Mouse (Mus musculus): ENCODE data around the gene Smim20.

The Smim20 gene

GRCm38 (mm10) chr5:53266931-53267853 lies at the start of gene Smim20:
Gene Smim20, plus strand, starts transcription at chr5:53267083.
- peak; percentile 87 for ATAC-seq (ENCODE audit: insufficient number of reproducible peaks, low FRiP score, low TSS enrichment)

DNA sequence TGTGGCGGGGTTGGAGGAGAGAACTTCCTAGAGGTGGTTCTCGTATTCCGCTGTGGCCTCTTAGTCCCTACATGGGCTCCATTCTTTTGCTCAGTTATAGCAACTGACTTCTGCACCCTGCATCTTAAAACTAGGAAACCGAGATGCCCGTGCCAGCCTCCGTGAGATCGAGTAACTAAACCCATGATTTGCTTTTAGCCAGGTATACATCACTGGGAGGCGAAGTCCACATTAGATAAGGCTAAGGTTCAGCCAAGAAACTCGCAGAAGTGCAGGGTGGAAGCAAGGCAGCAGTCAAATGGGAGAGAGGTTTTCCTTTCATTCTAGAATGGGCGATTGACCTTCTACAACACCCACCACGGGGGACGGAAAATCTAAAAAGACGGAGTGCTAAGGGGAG lies 41.4 kb upstream of the Smim20 start:
- ATAC-seq (ENCODE audit: insufficient number of reproducible peaks, low FRiP score, low TSS enrichment), result no peak

DNA sequence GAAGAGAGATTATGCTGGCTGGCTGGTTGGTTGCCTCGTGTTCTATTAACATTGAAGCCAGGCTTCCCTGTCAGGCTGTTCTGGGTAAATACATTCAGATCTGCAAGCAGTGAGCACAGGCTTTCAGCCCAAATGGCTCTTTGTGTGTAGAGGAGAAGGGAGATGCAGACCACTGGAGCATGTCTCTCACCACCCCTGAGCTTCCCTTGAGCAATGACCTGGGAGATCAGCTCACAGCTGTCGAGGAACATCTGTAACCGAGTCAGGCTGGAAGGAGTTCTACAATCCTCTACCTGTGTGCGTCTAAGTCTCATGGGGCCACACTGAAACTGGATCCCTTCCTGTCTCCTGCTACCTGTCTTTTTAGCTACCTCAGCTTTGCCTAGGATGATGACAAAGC lies 36.3 kb upstream of the Smim20 start:
- ATAC-seq (ENCODE audit: insufficient number of reproducible peaks, low FRiP score, low TSS enrichment), result no peak

DNA sequence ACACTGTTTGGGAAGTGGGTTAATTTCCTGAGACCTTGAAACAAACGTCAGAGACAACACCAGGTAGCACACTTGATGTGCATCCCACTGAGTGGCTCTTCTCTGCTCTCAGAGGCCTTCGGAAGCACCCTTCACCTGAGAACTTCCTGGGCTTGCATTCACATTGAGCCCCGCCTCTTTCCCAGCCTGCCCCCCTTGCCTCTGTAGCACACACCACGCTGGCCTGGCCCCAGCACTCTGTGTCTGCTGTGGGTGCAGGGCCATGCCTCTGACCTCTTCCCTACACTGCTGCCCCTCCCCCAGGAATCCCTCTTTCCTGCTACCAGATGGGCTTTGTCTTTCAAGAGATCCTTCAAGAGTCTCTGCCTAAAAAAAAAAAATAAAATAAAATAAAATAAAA lies 31.3 kb upstream of the Smim20 start:
- no peak for ATAC-seq (ENCODE audit: insufficient number of reproducible peaks, low FRiP score, low TSS enrichment)

- no peak for ATAC-seq (ENCODE audit: insufficient number of reproducible peaks, low FRiP score, low TSS enrichment)
Observed at GRCm38 (mm10) chr5:53236136-53236535, 30.7 kb upstream of the Smim20 start.

GRCm38 (mm10) chr5:53236749-53237148 lies 30.1 kb upstream of the Smim20 start:
- ATAC-seq (ENCODE audit: insufficient number of reproducible peaks, low FRiP score, low TSS enrichment), result no peak

- no peak for ATAC-seq (ENCODE audit: insufficient number of reproducible peaks, low FRiP score, low TSS enrichment)
Observed at GRCm38 (mm10) chr5:53238761-53239160, 28.1 kb upstream of the Smim20 start.

- no peak for ATAC-seq (ENCODE audit: insufficient number of reproducible peaks, low FRiP score, low TSS enrichment)
Observed at GRCm38 (mm10) chr5:53239189-53239588, 27.7 kb upstream of the Smim20 start.

- ATAC-seq (ENCODE audit: insufficient number of reproducible peaks, low FRiP score, low TSS enrichment), result no peak
Observed at GRCm38 (mm10) chr5:53239831-53240440, 26.9 kb upstream of the Smim20 start.

DNA sequence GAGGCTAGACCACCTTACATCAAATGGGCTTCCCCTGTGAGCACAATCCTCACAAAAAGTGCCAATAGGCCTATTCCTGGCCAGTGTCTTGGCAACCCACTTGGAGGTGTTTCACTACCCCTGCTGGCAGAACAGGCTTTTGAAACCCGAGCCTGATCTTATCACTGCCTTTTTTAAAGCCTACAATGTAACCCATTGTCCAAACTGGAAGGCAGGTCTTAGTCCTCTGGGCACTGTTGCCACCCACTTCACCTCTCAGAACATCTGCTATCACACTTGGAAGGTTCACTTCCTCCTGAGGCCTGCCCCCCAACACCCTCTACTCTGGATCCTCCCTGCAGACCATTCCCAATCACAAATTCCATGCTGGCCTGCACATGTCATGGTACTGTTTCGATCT lies 25.8 kb upstream of the Smim20 start:
- no peak for ATAC-seq (ENCODE audit: insufficient number of reproducible peaks, low FRiP score, low TSS enrichment)

- no peak for ATAC-seq (ENCODE audit: insufficient number of reproducible peaks, low FRiP score, low TSS enrichment)
Observed at GRCm38 (mm10) chr5:53241963-53242362, 24.9 kb upstream of the Smim20 start.

DNA sequence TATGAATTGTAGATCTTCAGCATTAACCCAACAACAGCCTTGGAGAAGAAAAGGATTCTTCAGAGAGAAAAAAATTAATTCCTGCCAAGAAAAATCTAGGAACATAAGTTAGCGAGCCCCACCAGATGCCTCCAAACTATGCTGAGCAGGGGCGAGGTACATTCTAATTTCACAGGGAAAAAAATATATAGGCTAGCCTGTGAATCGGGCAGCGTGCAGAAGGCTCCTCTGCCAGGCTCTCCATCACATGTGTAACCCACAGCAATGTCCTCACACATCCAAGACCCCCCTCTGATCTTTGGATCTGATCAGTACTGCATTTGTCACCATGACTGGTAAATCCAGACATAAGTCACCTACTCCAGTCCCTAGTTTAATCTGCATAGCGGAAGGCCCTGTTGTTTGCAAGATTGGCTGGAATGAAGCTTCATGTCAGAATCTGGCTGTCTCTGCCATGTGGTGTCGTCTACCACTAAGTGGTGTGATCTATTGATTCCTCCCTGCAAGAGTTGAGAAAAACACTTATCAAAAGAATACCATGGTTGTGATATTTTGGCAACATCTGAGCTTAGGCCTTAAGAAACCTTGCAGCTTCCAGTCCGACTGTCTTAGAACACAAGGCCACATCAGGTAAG lies 23.9 kb upstream of the Smim20 start:
- no peak for ATAC-seq (ENCODE audit: insufficient number of reproducible peaks, low FRiP score, low TSS enrichment)

- no peak for ATAC-seq (ENCODE audit: insufficient number of reproducible peaks, low FRiP score, low TSS enrichment)
Observed at GRCm38 (mm10) chr5:53243933-53244332, 22.9 kb upstream of the Smim20 start.

- ATAC-seq (ENCODE audit: insufficient number of reproducible peaks, low FRiP score, low TSS enrichment), result no peak
Observed at GRCm38 (mm10) chr5:53248499-53248898, 18.4 kb upstream of the Smim20 start.

- no peak for ATAC-seq (ENCODE audit: insufficient number of reproducible peaks, low FRiP score, low TSS enrichment)
Observed at GRCm38 (mm10) chr5:53249431-53250061, 17.3 kb upstream of the Smim20 start.

DNA sequence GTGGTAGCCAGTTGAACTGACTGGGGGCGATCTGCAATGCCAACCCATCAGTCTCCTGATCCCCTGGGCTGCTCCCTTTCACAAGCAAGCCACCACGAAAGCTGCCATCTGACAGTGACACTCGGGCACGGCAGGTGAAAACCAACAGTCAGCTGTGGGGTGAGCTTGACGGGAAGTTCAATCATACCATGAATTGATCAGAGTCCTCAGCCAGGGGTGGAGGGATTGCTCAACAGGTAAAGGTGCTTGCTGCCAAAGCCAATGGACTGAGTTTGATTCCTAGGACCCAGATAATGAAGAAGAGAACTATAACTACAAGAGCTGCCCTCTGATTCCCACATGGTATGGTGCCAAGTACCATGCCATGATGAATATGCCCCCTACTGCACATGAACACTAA lies 12.7 kb upstream of the Smim20 start:
- ATAC-seq (ENCODE audit: insufficient number of reproducible peaks, low FRiP score, low TSS enrichment), result no peak

- ATAC-seq (ENCODE audit: insufficient number of reproducible peaks, low FRiP score, low TSS enrichment), result no peak
Observed at GRCm38 (mm10) chr5:53254821-53255220, 12.1 kb upstream of the Smim20 start.

DNA sequence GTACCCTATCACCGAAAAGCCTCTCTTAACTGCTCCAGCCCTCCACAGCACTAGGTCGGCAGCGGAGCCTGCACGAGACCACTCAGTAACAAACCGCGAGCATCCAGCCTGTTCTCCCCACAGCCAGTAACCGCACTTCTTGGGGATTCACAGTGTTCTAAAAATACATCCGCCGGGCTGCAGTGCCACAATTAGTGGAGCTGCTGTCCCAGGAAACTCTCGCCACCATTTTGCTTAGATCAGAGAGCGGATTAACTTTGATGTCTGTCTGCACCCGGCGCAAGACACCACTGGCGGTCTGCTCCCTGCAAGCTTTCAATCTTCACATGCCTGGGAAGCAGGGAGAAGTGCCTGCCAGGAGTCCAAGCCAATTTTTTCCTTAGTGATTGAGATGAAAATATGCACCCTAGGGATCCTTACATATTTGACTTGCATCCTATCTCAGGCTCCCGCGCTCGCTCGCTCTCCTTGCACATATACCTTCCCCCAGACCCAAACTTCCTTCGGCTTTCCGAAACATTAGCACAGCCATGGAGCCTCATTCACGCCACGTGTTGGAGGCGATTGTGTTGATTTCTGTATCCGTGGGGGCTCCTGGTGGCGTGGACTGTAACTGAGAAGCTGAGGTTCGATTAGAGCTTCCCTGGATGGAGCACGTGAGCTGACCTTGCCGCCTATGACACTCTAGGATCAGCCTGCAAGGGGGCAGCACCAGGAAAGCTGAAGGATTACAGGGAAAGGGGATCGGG lies 8.7 kb upstream of the Smim20 start:
- peak; percentile 42; the same call in 1 of the 2 replicates for ATAC-seq (ENCODE audit: insufficient number of reproducible peaks, low FRiP score, low TSS enrichment)

DNA sequence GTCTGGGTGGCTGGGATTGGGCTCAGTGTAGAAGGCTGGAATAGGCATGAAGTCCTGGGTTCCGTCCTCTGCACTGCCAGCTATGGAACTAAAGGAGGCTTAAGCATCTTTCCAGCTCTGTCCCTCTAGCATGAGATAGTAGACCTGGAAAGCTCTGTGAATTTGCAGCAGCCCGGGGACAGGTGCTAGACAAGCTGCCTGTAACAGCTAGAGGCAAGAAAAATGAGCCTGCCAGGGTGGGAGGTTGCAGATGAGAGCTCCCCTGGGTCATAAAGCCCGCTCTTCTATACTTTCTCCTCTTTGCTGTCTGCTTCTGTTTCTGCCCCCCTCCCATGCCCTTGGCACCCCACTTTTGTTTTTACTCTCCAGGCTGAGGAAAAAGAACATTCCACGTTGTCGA lies 7.0 kb upstream of the Smim20 start:
- no peak for ATAC-seq (ENCODE audit: insufficient number of reproducible peaks, low FRiP score, low TSS enrichment)

- ATAC-seq (ENCODE audit: insufficient number of reproducible peaks, low FRiP score, low TSS enrichment), result no peak
Observed at GRCm38 (mm10) chr5:53261999-53262398, 4.9 kb upstream of the Smim20 start.

Measured in cerebellum, adult (tissue).